Mouse (Mus musculus): ENCODE measurements around the gene Rnf31. TPM values are rescaled to one million over a fixed set of nuclear protein-coding genes. Genes with fewer than 3 reads are reported as not detected.

Gene Rnf31
- polyA plus RNA-seq, 1 experiment = 27.7 TPM

GRCm38 (mm10) chr14:55567496-55567895 lies 24.0 kb upstream of the Rnf31 start:
- no peak for TF ChIP-seq GATA1 (IDR thresholded peaks at IDR 0.05; ENCODE audit: low read length)

- no peak for TF ChIP-seq GATA1 (IDR thresholded peaks at IDR 0.05; ENCODE audit: low read length)
These were observed 20.9 kb upstream of the Rnf31 start for GRCm38 (mm10) chr14:55570588-55570987.

DNA sequence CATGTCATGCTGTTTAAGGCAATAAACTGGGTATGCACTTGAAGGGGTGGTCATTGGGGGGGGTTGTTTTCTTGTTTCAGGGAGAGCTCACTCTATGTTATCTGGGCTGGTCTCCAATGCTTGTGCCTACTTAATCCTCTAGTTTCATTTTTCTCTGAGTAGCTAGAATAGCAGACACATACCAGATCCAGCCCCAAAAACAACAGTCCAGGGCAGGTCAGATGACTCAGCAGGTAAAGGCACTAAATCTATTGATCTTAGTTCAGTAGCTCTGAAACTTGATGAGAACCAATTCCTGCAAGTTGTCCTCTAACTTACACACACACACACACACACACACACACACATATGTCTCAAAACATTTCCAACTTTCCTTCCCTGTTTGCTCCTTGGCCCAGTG lies 19.7 kb upstream of the Rnf31 start:
- TF ChIP-seq GATA1 (IDR thresholded peaks at IDR 0.05; ENCODE audit: low read length) = no peak

DNA sequence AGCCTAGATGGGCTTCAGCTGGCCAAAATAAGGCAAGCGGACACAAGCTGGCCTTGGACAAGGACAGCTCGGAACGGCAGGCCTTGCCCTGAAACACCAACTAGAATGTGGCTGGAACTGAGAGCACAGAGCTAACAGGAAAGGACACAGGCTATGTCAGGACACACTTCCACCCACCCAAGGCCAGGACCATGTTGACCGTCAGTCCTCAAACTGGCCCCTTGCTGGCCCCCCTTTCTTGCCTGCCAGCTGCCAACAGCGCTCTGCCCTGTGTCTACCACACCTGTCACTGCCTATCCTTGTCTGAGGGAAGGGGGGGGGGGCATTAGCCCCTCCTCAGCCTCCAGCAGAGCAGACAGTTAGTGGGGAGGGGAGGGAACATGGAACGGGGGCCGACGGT lies 16.2 kb upstream of the Rnf31 start, which contains the start of gene Fitm1:
Fitm1 (plus strand) TSS at position 316 of the 400 bp plus-strand sequence.
- no peak for TF ChIP-seq GATA1 (IDR thresholded peaks at IDR 0.05; ENCODE audit: low read length)

- no peak for TF ChIP-seq GATA1 (IDR thresholded peaks at IDR 0.05; ENCODE audit: low read length)
These were observed 15.8 kb upstream of the Rnf31 start for GRCm38 (mm10) chr14:55575711-55576110.

DNA sequence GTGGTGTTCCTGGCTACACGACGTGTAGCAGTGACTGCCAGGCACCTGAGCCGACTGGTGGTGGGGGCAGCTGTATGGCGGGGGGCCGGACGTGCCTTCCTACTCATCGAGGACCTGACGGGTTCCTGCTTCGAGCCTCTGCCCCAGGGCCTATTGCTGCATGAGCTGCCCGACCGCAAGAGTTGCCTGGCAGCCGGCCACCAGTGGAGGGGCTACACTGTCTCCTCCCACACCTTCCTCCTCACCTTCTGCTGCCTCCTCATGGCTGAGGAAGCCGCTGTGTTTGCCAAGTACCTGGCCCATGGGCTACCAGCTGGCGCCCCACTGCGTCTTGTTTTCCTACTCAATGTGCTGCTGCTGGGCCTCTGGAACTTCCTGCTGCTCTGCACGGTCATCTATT lies 15.1 kb upstream of the Rnf31 start:
- TF ChIP-seq GATA1 (IDR thresholded peaks at IDR 0.05; ENCODE audit: low read length) = no peak

DNA sequence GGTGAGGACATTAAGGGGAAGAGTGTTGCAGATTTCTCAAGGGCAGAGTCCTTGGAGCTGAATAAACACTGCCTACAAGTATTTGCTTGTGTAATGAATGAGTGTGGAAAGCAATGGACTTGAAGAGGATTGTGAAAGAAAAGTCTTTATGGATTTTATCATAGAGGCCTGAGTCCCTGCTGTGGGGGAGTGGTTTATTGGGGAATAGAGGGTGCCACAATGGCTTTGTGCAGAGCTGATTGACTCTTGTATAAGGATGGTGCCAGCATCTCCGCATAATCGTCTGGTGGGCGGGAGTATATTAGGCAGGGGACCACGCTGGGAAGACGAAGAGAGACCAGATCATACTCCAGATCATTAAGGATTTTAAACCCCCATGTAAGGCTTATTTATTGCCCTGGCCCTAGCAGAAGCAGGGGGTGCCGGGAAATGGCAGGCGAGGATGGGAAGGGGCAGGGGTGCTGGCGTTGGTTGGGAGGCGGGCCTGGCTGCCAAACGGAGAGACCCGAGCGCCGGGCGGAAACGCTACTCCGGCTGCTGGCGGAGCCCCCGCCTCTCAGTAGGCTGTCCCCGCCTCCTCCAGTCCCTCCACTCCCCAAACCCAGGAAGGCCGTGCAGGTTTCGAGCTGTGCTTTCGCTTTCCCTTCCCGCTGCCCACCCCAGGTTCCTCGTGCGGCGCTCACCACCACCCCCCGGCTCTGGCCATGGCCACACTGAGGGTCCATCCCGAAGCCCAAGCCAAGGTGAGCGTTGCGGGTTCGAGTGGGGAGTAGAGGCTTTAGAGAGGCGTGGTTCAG lies 13.4 kb upstream of the Rnf31 start, which contains the start of gene Psme1:
Psme1 (plus strand) TSS at position 253 of the 797 bp plus-strand sequence.
- no peak for TF ChIP-seq GATA1 (IDR thresholded peaks at IDR 0.05; ENCODE audit: low read length)

GRCm38 (mm10) chr14:55578668-55579269 lies 12.7 kb upstream of the Rnf31 start:
- no peak for TF ChIP-seq GATA1 (IDR thresholded peaks at IDR 0.05; ENCODE audit: low read length)

GRCm38 (mm10) chr14:55579511-55580496 lies 11.7 kb upstream of the Rnf31 start:
- no peak for TF ChIP-seq GATA1 (IDR thresholded peaks at IDR 0.05; ENCODE audit: low read length)

DNA sequence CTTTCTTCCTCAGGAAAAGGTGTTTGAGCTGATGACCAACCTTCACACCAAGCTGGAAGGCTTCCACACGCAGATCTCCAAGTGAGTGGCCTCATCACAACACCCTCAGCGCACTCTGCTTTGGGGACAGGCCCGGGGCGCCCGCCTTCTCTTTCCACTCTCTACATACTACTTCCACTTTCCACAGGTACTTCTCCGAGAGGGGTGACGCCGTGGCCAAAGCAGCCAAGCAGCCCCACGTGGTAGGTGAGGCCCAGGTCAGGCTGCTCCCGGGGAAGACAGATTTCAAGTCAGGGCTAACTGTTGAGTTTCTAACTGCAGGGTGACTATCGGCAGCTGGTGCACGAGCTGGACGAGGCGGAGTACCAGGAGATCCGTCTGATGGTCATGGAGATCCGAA lies 10.8 kb upstream of the Rnf31 start:
- TF ChIP-seq GATA1 (IDR thresholded peaks at IDR 0.05; ENCODE audit: low read length) = no peak

DNA sequence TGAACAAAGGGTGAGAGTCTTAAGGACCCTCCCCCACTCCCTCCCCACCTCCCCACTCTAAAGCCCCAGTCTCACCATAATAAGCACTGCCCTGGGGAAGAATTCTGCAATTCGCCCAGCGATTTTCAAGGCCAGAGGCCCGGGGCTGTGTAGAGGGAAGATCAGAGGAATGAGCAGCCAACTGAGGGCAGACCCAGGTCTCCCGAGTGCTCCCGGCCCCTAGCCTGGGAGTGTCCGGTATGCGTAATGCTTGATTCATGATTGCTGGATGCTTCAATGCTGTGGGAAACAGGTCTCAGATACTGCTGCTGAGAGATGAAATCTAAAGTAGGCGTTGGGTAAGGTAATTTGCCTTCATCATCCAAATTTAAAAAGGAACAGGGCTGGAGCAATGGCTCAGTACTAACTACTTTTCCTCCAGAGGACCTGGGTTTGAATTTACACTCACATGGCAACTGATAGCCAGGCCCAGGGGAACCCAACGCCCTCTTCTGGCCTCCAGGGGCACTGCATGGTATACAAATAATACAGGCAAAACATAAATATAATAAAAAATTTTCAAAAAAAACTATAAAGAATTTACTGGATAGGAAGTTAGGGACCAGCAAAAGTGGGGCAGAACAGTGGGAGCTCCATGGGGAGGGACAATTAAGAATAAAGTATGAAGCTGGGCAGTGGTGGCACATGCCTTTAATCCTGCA lies 9.4 kb upstream of the Rnf31 start:
- no peak for TF ChIP-seq GATA1 (IDR thresholded peaks at IDR 0.05; ENCODE audit: low read length)

DNA sequence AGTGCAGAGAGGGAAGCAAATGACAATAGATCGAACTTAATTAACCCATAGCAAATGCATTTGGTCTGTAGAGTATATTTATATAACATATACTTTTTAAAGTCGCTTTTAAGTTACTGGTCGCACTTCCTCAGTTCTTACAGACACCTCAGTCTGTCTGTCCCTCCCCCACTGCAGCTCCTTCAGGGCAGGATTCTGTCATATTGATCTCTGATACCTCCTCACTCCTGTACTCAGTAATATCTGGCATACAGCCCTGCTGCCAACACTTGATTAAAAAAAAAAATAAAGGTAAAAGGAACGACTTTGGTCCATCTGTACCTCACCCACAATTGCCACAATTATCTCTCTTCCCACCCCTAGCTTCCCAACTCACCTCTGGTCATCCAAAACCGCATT lies 7.2 kb upstream of the Rnf31 start:
- TF ChIP-seq GATA1 (IDR thresholded peaks at IDR 0.05; ENCODE audit: low read length) = no peak

GRCm38 (mm10) chr14:55584702-55585565 lies 6.6 kb upstream of the Rnf31 start, which contains the start of gene Emc9:
TSS of gene Emc9 (minus strand) at chr14:55585302.
- no peak for TF ChIP-seq GATA1 (IDR thresholded peaks at IDR 0.05; ENCODE audit: low read length)

DNA sequence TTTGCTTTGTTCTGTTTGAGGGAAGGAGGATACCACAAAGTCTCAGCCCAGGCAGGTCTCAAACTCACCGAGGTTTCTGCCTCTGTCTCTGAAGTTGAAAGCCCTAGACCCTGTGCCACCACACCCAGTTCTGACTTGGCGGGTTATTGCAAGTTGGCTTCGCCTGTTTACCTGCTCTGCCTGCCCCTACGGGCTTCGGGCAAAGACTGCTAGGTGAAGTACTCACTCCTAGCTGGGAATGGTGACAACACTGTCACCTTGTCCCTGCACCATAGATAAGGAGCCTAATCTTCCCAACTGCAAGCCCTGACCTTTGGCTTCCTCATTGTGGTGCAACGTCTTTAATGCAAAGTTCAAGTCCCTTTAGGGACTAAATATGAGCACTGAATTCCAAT lies 5.9 kb upstream of the Rnf31 start:
- no peak for TF ChIP-seq GATA1 (IDR thresholded peaks at IDR 0.05; ENCODE audit: low read length)

All from G1E-ER4 (cell line).